Mouse (Mus musculus): Measurements from ENCODE around the gene Rnf141.

DNA sequence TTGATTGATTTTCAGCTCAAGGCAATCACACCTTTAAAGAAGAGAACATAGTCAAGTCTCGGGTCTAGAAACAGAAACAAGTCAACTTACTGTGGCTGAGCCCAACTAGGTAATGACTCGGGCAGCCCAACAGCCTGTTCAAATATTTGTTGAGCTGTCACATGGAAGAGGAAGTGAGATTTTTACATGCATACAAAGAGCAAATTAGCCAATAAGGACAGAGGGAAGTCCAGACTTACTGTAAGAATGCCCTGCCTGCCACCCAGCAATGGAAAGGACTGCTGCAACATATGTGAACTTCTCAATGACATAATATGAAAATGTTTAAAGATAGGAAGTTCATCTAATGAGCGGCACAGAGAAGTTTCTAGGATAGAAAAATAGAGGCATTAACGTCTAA, 3.9 kb downstream of the Rnf141 start:
- TF ChIP-seq GATA1 (IDR thresholded peaks at IDR 0.05; ENCODE audit: borderline replicate concordance, low read length) (no peak), FLI1 (IDR thresholded peaks at IDR 0.05; ENCODE audit: low read length) (no peak)

All from megakaryocyte, embryonic 14.5 days (primary cell).